Mouse (Mus musculus): ENCODE measurements at regions not wholly inside any gene's neighbourhood (a gene's known extent, or its start where the extent isn't known, plus 50 kb on each side); places are given as distances from the start of the nearest gene placed in this dataset.

DNA sequence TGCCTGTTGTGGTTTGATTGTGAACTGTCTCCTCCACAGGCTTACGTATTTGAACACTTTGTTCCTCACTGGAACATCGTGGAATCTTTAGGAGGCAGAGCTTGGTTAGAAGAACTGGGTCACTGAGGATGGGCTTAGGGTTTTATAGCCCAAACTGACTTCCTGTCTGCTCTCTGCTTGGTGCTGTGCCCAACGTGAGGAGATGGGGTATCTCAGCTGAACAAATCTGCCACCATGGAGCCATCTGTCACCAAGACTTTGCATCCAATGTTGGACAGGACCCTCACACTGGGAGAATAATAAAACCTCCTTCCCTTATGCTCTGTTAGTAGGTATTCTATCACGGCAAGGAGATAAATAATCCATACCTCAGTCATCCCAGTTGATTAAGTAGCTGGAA is 134.2 kb upstream of the Tnp1 start:
- H3K4me2 ChIP-seq (ENCODE audit: low read depth, severe bottlenecking) = no peak overlapping the region
- 86% methylated on average over 4 of the region's 4 CpGs for WGBS
- no peak overlapping the region for H3K27ac ChIP-seq (replicated peaks; ENCODE audit: low read depth, low read length)
- H3K36me3 ChIP-seq (ENCODE audit: control insufficient read depth, insufficient read depth, low read length) = no peaks in the 10 kb centered on the region
- H3K4me1 ChIP-seq (ENCODE audit: control insufficient read depth, insufficient read depth, low read length) = no peaks in the 10 kb centered on the region
- H3K27me3 ChIP-seq (ENCODE audit: control insufficient read depth, insufficient read depth, low read length) = no peaks in the 10 kb centered on the region
- no peaks in the 10 kb centered on the region for H3K9me3 ChIP-seq (ENCODE audit: control insufficient read depth, low read length)
- ATAC-seq (ENCODE audit: insufficient number of reproducible peaks, low FRiP score, low TSS enrichment, low read depth) (no peak), DNase-seq (ENCODE audit: low spot score) (no peak)
- H3K9ac ChIP-seq (ENCODE audit: low read length) = no peak overlapping the region
- H3K4me3 ChIP-seq (ENCODE audit: low read depth, low read length) = no peak overlapping the region

DNA sequence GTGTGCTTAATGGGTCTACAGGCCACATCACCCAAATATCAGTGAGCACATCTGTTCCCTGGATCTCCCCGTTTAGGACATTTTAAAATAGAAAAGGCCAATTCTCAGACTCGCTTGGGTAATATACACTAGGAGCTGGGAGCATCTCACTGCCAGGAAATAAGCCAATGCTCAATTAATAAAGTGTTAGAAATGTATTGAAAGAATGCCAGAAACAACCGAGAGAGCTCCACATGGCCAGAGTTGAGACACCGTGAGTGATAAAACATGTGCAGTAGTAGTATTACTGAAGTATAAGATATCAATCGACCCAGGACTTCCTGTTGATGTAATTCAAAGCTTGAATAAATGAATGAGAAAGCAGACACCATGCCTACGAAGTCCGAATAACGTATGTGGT is 127.1 kb upstream of the Tnp1 start:
- Histone ChIP-seq H3K27me3 (ENCODE audit: control insufficient read depth, insufficient read depth, low read length) (no peaks in the 10 kb centered on the region), H3K9me3 (ENCODE audit: control insufficient read depth, low read length) (no peaks in the 10 kb centered on the region), H3K9ac (ENCODE audit: low read length) (no peak overlapping the region), H3K36me3 (ENCODE audit: control insufficient read depth, insufficient read depth, low read length) (no peaks in the 10 kb centered on the region), H3K4me1 (ENCODE audit: control insufficient read depth, insufficient read depth, low read length) (no peaks in the 10 kb centered on the region), H3K27ac (replicated peaks; ENCODE audit: low read depth, low read length) (no peak overlapping the region), H3K4me3 (ENCODE audit: low read depth, low read length) (no peak overlapping the region), H3K4me2 (ENCODE audit: low read depth, severe bottlenecking) (no peak overlapping the region)
- 90% methylated on average over 8 of the region's 8 CpGs for WGBS
- DNase-seq (ENCODE audit: low spot score) = no peak
- ATAC-seq (ENCODE audit: insufficient number of reproducible peaks, low FRiP score, low TSS enrichment, low read depth) = no peak

DNA sequence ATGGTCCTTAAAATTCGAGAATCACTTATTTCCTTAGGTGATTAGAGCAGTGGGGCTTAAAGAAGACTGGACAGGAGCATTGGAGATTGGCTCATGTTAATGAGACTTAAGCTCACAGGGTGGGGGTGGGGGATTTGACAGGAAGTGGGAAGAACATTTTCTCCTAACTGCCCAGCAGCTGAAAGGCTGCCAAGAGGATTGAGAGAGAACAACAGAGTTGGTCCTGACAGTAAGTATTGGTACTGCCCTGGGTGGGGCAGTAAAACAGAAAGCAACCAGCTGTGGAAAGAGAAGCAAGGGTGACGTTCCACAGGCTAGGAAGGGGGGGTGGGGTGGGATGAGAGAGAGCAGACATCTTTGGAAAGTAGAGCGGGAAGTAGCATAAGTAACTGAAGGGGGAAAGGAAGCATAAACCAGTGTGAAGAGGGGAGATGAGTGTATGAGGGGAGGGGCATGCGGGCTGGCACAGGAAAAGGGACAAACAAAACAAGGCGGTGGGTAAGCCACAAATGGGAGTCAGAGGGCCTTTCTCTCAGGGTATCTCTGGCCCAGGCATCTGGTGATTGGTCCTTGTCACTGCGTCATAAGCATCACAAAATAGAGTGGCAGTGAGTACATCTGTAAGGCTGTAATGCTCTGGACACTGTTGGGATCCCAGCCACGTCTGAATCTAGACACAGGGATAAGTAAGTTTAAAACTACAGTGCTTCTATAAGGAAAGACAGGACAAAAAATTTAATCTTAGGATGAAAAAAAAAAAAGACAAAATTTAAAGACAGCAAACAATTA is 125.0 kb upstream of the Tnp1 start:
- Histone ChIP-seq H3K9ac (ENCODE audit: low read length) (no peak overlapping the region), H3K9me3 (ENCODE audit: control insufficient read depth, low read length) (no peaks in the 10 kb centered on the region), H3K27ac (replicated peaks; ENCODE audit: low read depth, low read length) (no peak overlapping the region), H3K36me3 (ENCODE audit: control insufficient read depth, insufficient read depth, low read length) (no peaks in the 10 kb centered on the region), H3K4me2 (ENCODE audit: low read depth, severe bottlenecking) (no peak overlapping the region), H3K27me3 (ENCODE audit: control insufficient read depth, insufficient read depth, low read length) (no peaks in the 10 kb centered on the region), H3K4me1 (ENCODE audit: control insufficient read depth, insufficient read depth, low read length) (no peaks in the 10 kb centered on the region), H3K4me3 (ENCODE audit: low read depth, low read length) (no peak overlapping the region)
- ATAC-seq (ENCODE audit: insufficient number of reproducible peaks, low FRiP score, low TSS enrichment, low read depth) (no peak), DNase-seq (ENCODE audit: low spot score) (no peak)
- WGBS = 68% methylated on average over 7 of the region's 7 CpGs

DNA sequence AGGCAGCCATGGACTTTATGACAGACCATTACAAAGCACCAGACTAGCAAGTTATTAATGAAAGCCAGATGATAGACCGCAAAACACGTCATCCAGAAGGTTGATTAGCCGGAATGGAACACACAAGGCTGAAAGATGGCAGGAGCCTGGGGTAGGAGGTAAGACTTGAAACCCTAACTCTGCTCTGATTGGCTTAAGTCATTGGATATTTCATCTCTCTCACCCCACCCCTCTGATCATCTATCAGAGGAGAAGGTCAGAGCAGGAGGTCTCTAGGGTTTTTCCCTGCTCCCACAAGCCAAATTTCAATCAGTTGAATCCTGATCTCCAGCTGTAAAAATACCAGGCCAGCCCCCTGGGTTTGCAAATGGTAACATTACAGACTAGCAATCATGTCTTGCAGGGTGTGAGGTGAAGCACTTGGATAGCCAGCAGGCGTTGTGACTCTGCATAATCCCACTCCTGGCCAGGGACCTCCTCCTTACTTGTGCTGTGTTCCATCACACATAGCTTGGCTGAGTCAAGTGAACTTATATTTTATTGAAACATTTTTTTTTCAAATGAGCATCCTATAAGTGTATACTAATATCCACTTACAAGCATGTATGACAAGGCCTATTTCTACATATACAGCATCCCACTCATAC is 114.6 kb upstream of the Tnp1 start:
- no peaks in the 10 kb centered on the region for H3K9me3 ChIP-seq (ENCODE audit: control insufficient read depth, low read length)
- no peaks in the 10 kb centered on the region for H3K36me3 ChIP-seq (ENCODE audit: control insufficient read depth, insufficient read depth, low read length)
- no peak overlapping the region for H3K4me2 ChIP-seq (ENCODE audit: low read depth, severe bottlenecking)
- H3K9ac ChIP-seq (ENCODE audit: low read length) = no peak overlapping the region
- peak; percentile 44 for DNase-seq (ENCODE audit: low spot score)
- no peak for ATAC-seq (ENCODE audit: insufficient number of reproducible peaks, low FRiP score, low TSS enrichment, low read depth)
- H3K27ac ChIP-seq (replicated peaks; ENCODE audit: low read depth, low read length) = no peak overlapping the region
- no peak overlapping the region for H3K4me3 ChIP-seq (ENCODE audit: low read depth, low read length)
- no peaks in the 10 kb centered on the region for H3K27me3 ChIP-seq (ENCODE audit: control insufficient read depth, insufficient read depth, low read length)
- WGBS = 25% methylated on average over 4 of the region's 4 CpGs
- no peaks in the 10 kb centered on the region for H3K4me1 ChIP-seq (ENCODE audit: control insufficient read depth, insufficient read depth, low read length)

DNA sequence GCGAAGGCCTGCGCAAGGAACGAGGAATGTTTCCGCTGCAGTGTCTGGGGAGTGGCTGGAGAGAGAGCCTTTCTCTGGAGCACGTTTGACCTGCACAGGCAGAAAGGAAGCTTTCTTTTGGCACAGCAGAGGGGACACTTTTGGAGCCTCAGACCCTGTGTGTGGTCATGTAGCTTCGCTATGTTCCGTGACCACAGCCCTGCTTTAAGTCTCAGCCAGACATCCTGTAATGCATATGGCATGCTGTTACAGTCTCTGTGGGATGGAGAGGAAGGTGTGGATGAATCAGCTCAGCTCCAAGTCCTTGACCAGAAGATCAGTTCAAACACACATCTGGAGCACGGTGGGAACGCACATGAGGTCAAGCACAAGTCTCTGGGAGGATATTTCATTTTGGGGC is 107.3 kb upstream of the Tnp1 start:
- H3K4me3 ChIP-seq (ENCODE audit: low read depth, low read length) = no peak overlapping the region
- WGBS = 88% methylated on average over 9 of the region's 9 CpGs
- ATAC-seq (ENCODE audit: insufficient number of reproducible peaks, low FRiP score, low TSS enrichment, low read depth) = no peak

DNA sequence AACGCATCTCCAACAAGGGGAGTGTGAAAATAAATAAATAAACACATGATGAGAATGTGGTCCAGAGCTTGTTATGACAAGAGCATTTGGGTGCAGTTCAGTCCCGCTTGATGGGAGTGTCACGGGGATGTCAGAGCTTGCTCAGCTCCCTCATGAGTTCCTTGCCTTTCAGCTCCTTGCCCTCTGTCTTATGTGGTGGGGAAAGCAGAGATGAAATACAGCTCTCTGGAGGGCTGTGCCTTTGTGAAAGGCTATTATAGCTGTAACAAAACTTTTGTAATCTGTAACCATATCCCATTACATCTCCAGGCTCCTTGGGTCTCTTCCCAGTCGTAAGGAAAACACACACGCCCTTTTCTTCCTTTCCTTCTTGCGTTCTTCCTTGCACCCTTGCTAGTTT is 103.0 kb upstream of the Tnp1 start:
- no peak overlapping the region for H3K27ac ChIP-seq (replicated peaks; ENCODE audit: low read depth, low read length)
- H3K9ac ChIP-seq (ENCODE audit: low read length) = no peak overlapping the region
- DNase-seq (ENCODE audit: low spot score) (no peak), ATAC-seq (ENCODE audit: insufficient number of reproducible peaks, low FRiP score, low TSS enrichment, low read depth) (no peak)
- no peaks in the 10 kb centered on the region for H3K36me3 ChIP-seq (ENCODE audit: control insufficient read depth, insufficient read depth, low read length)
- no peaks in the 10 kb centered on the region for H3K9me3 ChIP-seq (ENCODE audit: control insufficient read depth, low read length)
- no peaks in the 10 kb centered on the region for H3K27me3 ChIP-seq (ENCODE audit: control insufficient read depth, insufficient read depth, low read length)
- no peak overlapping the region for H3K4me2 ChIP-seq (ENCODE audit: low read depth, severe bottlenecking)
- peaks cover 6% of the 10 kb centered on the region; the same call in 1 of the 2 replicates for H3K4me1 ChIP-seq (ENCODE audit: control insufficient read depth, insufficient read depth, low read length)
- 77% methylated on average over 6 of the region's 6 CpGs for WGBS
- H3K4me3 ChIP-seq (ENCODE audit: low read depth, low read length) = no peak overlapping the region

More for the DNA sequence above, 107.3 kb upstream of the Tnp1 start:
- no peak overlapping the region for H3K9ac ChIP-seq (ENCODE audit: low read length)
- H3K9me3 ChIP-seq (ENCODE audit: control insufficient read depth, low read length) = no peaks in the 10 kb centered on the region
- H3K36me3 ChIP-seq (ENCODE audit: control insufficient read depth, insufficient read depth, low read length) = no peaks in the 10 kb centered on the region
- H3K4me1 ChIP-seq (ENCODE audit: control insufficient read depth, insufficient read depth, low read length) = no peaks in the 10 kb centered on the region
- no peak overlapping the region for H3K27ac ChIP-seq (replicated peaks; ENCODE audit: low read depth, low read length)
- no peak for DNase-seq (ENCODE audit: low spot score)
- no peaks in the 10 kb centered on the region for H3K27me3 ChIP-seq (ENCODE audit: control insufficient read depth, insufficient read depth, low read length)
- no peak overlapping the region for H3K4me2 ChIP-seq (ENCODE audit: low read depth, severe bottlenecking)

DNA sequence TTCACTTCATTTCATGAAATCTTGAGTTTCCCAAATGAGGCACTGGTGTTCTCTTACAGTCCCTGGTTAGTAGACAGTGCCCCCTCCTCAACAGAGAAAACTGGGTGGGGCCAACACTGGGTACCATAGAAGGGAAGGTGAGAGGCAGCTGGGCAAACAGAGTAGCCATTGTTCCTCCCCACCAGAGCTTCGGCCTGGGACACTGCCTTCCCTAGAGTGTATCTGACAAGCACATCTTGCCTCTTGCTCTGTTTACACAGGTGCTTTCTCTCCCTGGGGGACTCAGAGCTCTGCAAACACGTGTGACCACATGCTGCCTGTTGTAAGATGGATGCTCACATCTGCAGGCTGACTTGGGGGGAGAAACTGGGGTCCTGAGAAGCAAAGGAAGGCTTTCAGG is 100.8 kb upstream of the Tnp1 start:
- Histone ChIP-seq H3K4me1 (ENCODE audit: control insufficient read depth, insufficient read depth, low read length) (peaks cover 6% of the 10 kb centered on the region; the same call in 1 of the 2 replicates), H3K27ac (replicated peaks; ENCODE audit: low read depth, low read length) (no peak overlapping the region), H3K9me3 (ENCODE audit: control insufficient read depth, low read length) (no peaks in the 10 kb centered on the region), H3K27me3 (ENCODE audit: control insufficient read depth, insufficient read depth, low read length) (no peaks in the 10 kb centered on the region), H3K4me2 (ENCODE audit: low read depth, severe bottlenecking) (no peak overlapping the region), H3K9ac (ENCODE audit: low read length) (no peak overlapping the region), H3K4me3 (ENCODE audit: low read depth, low read length) (no peak overlapping the region), H3K36me3 (ENCODE audit: control insufficient read depth, insufficient read depth, low read length) (no peaks in the 10 kb centered on the region)
- WGBS = 15% methylated on average over 2 of the region's 2 CpGs
- ATAC-seq (ENCODE audit: insufficient number of reproducible peaks, low FRiP score, low TSS enrichment, low read depth) (no peak), DNase-seq (ENCODE audit: low spot score) (no peak)

DNA sequence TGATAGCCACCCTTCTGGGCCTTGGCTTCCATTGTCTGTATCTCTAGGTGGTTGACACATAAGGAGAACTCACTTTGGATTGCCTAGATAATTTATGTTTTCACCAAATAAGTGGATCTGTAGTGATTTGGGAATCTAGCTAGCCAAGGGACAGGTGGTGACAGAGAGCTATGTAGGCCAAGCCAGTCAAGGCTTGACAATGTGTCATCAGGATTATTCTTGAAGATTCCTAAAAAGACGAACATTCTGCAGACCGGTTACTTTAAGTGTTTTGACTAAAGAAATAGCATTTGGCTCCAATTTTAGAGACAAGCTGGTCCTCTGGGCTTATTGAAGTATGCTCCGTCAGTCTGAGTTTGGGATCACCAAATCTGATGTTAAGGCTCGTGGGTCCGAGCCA is 100.1 kb upstream of the Tnp1 start:
- Histone ChIP-seq H3K36me3 (ENCODE audit: control insufficient read depth, insufficient read depth, low read length) (no peaks in the 10 kb centered on the region), H3K27me3 (ENCODE audit: control insufficient read depth, insufficient read depth, low read length) (no peaks in the 10 kb centered on the region), H3K9me3 (ENCODE audit: control insufficient read depth, low read length) (no peaks in the 10 kb centered on the region), H3K27ac (replicated peaks; ENCODE audit: low read depth, low read length) (no peak overlapping the region), H3K4me1 (ENCODE audit: control insufficient read depth, insufficient read depth, low read length) (peaks cover 6% of the 10 kb centered on the region; the same call in 1 of the 2 replicates), H3K4me2 (ENCODE audit: low read depth, severe bottlenecking) (no peak overlapping the region), H3K4me3 (ENCODE audit: low read depth, low read length) (no peak overlapping the region), H3K9ac (ENCODE audit: low read length) (no peak overlapping the region)
- DNase-seq (ENCODE audit: low spot score) (no peak), ATAC-seq (ENCODE audit: insufficient number of reproducible peaks, low FRiP score, low TSS enrichment, low read depth) (no peak)
- 92% methylated on average over 5 of the region's 5 CpGs for WGBS

All from limb, embryonic 11.5 days (tissue).